Mouse (Mus musculus): ENCODE data around the gene Csf3. TPM values are rescaled to one million over a fixed set of nuclear protein-coding genes. Genes with fewer than 3 reads are reported as not detected.
A peak's percentile ranks its signal among the peaks of the same experiment; 100 is the strongest.

Csf3 gene
- polyA plus RNA-seq, 1 experiment from 2014 or later: not detected

DNA sequence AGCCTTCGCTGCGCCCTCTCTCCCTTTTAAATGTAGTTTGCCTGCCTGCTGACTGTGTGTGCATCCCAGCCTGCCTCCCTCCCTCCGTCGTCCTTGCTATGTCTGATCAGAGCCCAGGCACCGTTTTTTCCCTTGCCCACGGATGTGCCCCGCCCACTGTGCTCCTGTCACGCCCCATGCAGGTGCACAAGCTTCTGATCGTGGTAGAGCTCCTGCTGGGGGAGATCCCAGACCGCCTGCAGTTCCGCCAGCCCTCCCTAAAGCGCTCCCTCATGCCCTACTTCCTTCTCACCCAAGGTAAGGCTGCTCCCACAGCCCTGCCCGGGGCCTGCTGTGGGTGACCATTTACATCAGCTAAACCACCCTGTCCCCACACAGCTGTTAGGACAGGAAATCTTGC lies 7.9 kb upstream of the Csf3 start:
- Histone ChIP-seq H3K4me1 (replicated peaks; ENCODE audit: control insufficient read depth, insufficient read depth, low read length) (no peaks in the 10 kb centered on the region), H3K9me3 (ENCODE audit: control insufficient read depth, low read length) (no peaks in the 10 kb centered on the region), H3K27me3 (ENCODE audit: control insufficient read depth, insufficient read depth, low read length) (no peaks in the 10 kb centered on the region), H3K36me3 (replicated peaks; ENCODE audit: control insufficient read depth, insufficient read depth) (peaks cover 83% of the 10 kb centered on the region), H3K27ac (no peak overlapping the region), H3K9ac (no peak overlapping the region), H3K4me2 (replicated peaks) (no peak overlapping the region), H3K4me3 (replicated peaks; ENCODE audit: low read length) (no peak overlapping the region)
- DNase-seq (ENCODE audit: low spot score): no peak
- no peak for ATAC-seq (ENCODE audit: low FRiP score)
- WGBS: 79% methylated on average over 13 of the region's 13 CpGs

GRCm38 (mm10) chr11:98693746-98694145 lies 7.3 kb upstream of the Csf3 start:
- H3K4me2 ChIP-seq (replicated peaks): no peak overlapping the region
- no peaks in the 10 kb centered on the region for H3K27me3 ChIP-seq (ENCODE audit: control insufficient read depth, insufficient read depth, low read length)
- DNase-seq (ENCODE audit: low spot score) (no peak), ATAC-seq (ENCODE audit: low FRiP score) (no peak)
- no peak overlapping the region for H3K9ac ChIP-seq
- H3K36me3 ChIP-seq (replicated peaks; ENCODE audit: control insufficient read depth, insufficient read depth): peaks cover 80% of the 10 kb centered on the region
- no peak overlapping the region for H3K4me3 ChIP-seq (replicated peaks; ENCODE audit: low read length)
- 89% methylated on average over 9 of the region's 9 CpGs for WGBS
- H3K9me3 ChIP-seq (ENCODE audit: control insufficient read depth, low read length): no peaks in the 10 kb centered on the region
- H3K4me1 ChIP-seq (replicated peaks; ENCODE audit: control insufficient read depth, insufficient read depth, low read length): no peaks in the 10 kb centered on the region
- no peak overlapping the region for H3K27ac ChIP-seq

GRCm38 (mm10) chr11:98694301-98694700 lies 6.8 kb upstream of the Csf3 start:
- Histone ChIP-seq H3K9ac (no peak overlapping the region), H3K4me2 (replicated peaks) (no peak overlapping the region), H3K9me3 (ENCODE audit: control insufficient read depth, low read length) (no peaks in the 10 kb centered on the region), H3K36me3 (replicated peaks; ENCODE audit: control insufficient read depth, insufficient read depth) (peaks cover 77% of the 10 kb centered on the region), H3K27ac (no peak overlapping the region), H3K4me3 (replicated peaks; ENCODE audit: low read length) (no peak overlapping the region), H3K4me1 (replicated peaks; ENCODE audit: control insufficient read depth, insufficient read depth, low read length) (no peaks in the 10 kb centered on the region), H3K27me3 (ENCODE audit: control insufficient read depth, insufficient read depth, low read length) (no peaks in the 10 kb centered on the region)
- 82% methylated on average over 9 of the region's 9 CpGs for WGBS
- no peak for DNase-seq (ENCODE audit: low spot score)
- ATAC-seq (ENCODE audit: low FRiP score): no peak

- Histone ChIP-seq H3K27me3 (ENCODE audit: control insufficient read depth, insufficient read depth, low read length) (no peaks in the 10 kb centered on the region), H3K9me3 (ENCODE audit: control insufficient read depth, low read length) (no peaks in the 10 kb centered on the region), H3K27ac (no peak overlapping the region), H3K9ac (no peak overlapping the region), H3K4me2 (replicated peaks) (no peak overlapping the region), H3K4me3 (replicated peaks; ENCODE audit: low read length) (no peak overlapping the region), H3K4me1 (replicated peaks; ENCODE audit: control insufficient read depth, insufficient read depth, low read length) (no peaks in the 10 kb centered on the region), H3K36me3 (replicated peaks; ENCODE audit: control insufficient read depth, insufficient read depth) (peaks cover 66% of the 10 kb centered on the region)
- ATAC-seq (ENCODE audit: low FRiP score): no peak
- no peak for DNase-seq (ENCODE audit: low spot score)
- WGBS: 73% methylated on average over 12 of the region's 14 CpGs
Measured at GRCm38 (mm10) chr11:98695408-98695807, 5.7 kb upstream of the Csf3 start.

DNA sequence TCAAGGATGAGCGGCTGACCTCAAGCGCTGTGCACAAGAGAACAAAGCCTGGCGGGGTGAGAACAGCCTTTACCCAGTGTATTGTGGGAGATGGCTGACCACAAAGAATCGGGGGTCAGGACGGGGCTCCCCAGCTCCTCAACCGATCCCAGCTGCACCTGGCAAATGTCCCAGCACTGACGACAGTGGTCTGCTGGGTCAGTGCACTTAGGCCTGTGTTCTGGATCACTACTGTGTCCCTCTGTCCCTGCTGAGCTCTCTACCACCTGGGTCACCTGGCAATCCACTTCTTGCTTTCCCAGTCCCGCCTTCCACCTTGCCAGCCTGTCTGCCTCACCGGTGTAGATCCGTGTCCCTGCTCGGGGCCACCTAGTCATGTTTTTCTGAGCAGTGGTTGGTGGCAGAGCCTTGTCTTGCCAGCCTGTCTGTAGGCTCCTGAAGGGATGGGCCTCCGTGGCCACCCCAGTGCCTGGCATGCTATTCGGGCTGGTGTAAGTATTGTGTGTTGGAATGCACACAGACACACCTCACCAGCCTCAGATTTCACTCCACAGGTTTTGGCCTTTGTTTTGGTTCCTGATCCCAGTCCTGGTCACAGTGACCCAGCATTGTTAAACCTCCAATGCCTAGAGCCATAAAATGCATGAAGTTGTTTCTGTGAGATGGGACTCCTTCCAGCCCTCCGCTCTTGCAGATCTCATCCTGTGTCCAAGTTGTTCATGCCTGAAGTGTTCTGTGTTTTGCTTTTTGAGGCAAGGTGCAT lies 4.4 kb upstream of the Csf3 start:
- no peak for ATAC-seq (ENCODE audit: low FRiP score)
- Histone ChIP-seq H3K36me3 (replicated peaks; ENCODE audit: control insufficient read depth, insufficient read depth) (peaks cover 54% of the 10 kb centered on the region), H3K4me3 (replicated peaks; ENCODE audit: low read length) (no peak overlapping the region), H3K27me3 (ENCODE audit: control insufficient read depth, insufficient read depth, low read length) (no peaks in the 10 kb centered on the region), H3K9me3 (ENCODE audit: control insufficient read depth, low read length) (no peaks in the 10 kb centered on the region), H3K27ac (no peak overlapping the region), H3K4me2 (replicated peaks) (no peak overlapping the region), H3K4me1 (replicated peaks; ENCODE audit: control insufficient read depth, insufficient read depth, low read length) (no peaks in the 10 kb centered on the region), H3K9ac (no peak overlapping the region)
- 87% methylated on average over 14 of the region's 14 CpGs for WGBS
- no peak for DNase-seq (ENCODE audit: low spot score)

DNA sequence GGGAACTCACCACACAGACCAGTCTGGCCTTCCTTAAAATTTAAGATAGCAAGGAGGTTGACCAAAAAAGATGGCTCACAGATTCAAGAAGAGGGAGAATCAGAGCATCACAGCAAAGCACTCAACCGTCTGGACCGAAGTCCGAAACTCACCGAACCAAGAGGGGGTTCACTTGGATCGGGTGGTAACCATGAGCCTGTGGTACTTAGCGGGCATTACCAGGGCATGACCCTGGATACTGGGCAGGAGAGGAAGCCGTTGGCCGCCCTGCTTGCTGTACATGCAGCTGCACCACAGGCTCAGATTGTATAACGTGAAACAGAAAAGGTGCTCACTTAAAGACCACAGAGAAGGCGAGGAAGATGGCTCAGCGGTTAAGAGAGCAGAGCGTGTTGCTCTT lies 3.8 kb upstream of the Csf3 start:
- Histone ChIP-seq H3K9me3 (ENCODE audit: control insufficient read depth, low read length) (no peaks in the 10 kb centered on the region), H3K9ac (no peak overlapping the region), H3K4me3 (replicated peaks; ENCODE audit: low read length) (no peak overlapping the region), H3K27ac (no peak overlapping the region), H3K4me1 (replicated peaks; ENCODE audit: control insufficient read depth, insufficient read depth, low read length) (no peaks in the 10 kb centered on the region; the same call in 1 of the 2 replicates), H3K4me2 (replicated peaks) (no peak overlapping the region), H3K27me3 (ENCODE audit: control insufficient read depth, insufficient read depth, low read length) (no peaks in the 10 kb centered on the region), H3K36me3 (replicated peaks; ENCODE audit: control insufficient read depth, insufficient read depth) (peaks cover 48% of the 10 kb centered on the region)
- WGBS: 90% methylated on average over 12 of the region's 12 CpGs
- no peak for DNase-seq (ENCODE audit: low spot score)
- ATAC-seq (ENCODE audit: low FRiP score): no peak

- Histone ChIP-seq H3K9ac (no peak overlapping the region), H3K36me3 (replicated peaks; ENCODE audit: control insufficient read depth, insufficient read depth) (peaks cover 33% of the 10 kb centered on the region), H3K4me2 (replicated peaks) (no peak overlapping the region), H3K27ac (no peak overlapping the region), H3K4me3 (replicated peaks; ENCODE audit: low read length) (no peak overlapping the region), H3K9me3 (ENCODE audit: control insufficient read depth, low read length) (no peaks in the 10 kb centered on the region), H3K4me1 (replicated peaks; ENCODE audit: control insufficient read depth, insufficient read depth, low read length) (no peaks in the 10 kb centered on the region; the same call in 1 of the 2 replicates), H3K27me3 (ENCODE audit: control insufficient read depth, insufficient read depth, low read length) (no peaks in the 10 kb centered on the region)
- DNase-seq (ENCODE audit: low spot score) (no peak), ATAC-seq (ENCODE audit: low FRiP score) (no peak)
- 88% methylated on average over 16 of the region's 16 CpGs for WGBS
Measured at GRCm38 (mm10) chr11:98698849-98699640, 2.0 kb upstream of the Csf3 start.

DNA sequence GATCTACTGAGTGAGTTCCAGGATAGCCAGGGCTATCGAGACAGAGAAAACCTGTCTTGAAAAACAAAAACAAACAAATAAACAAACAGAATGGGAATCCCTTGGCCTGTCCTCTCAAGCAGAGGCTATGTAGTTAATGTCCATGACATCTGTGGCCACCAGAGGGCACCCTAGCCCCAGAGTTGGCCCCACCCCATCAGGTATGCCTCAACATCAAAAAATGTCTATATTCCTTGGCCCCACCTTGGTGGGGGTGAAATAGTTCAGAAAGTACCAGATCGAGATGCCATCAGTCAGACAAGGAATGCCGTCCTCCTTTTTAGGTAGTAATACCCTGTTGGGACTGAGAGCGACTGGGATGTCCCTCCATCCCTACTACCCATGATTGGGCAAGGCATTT lies 1.2 kb upstream of the Csf3 start:
- no peak overlapping the region for H3K27ac ChIP-seq
- ATAC-seq (ENCODE audit: low FRiP score) (peak; percentile 40; the same call in 1 of the 2 replicates), DNase-seq (ENCODE audit: low spot score) (peak; percentile 74)
- H3K9ac ChIP-seq: no peak overlapping the region
- no peak overlapping the region for H3K4me3 ChIP-seq (replicated peaks; ENCODE audit: low read length)
- no peaks in the 10 kb centered on the region for H3K27me3 ChIP-seq (ENCODE audit: control insufficient read depth, insufficient read depth, low read length)
- peaks cover 33% of the 10 kb centered on the region for H3K36me3 ChIP-seq (replicated peaks; ENCODE audit: control insufficient read depth, insufficient read depth)
- no peaks in the 10 kb centered on the region for H3K9me3 ChIP-seq (ENCODE audit: control insufficient read depth, low read length)
- no peak overlapping the region for H3K4me2 ChIP-seq (replicated peaks)
- H3K4me1 ChIP-seq (replicated peaks; ENCODE audit: control insufficient read depth, insufficient read depth, low read length): no peaks in the 10 kb centered on the region; the same call in 1 of the 2 replicates
- 48% methylated on average over 4 of the region's 4 CpGs for whole genome bisulfite sequencing

- H3K9me3 ChIP-seq (ENCODE audit: control insufficient read depth, low read length): no peaks in the 10 kb centered on the region
- H3K27me3 ChIP-seq (ENCODE audit: control insufficient read depth, insufficient read depth, low read length): no peaks in the 10 kb centered on the region
- H3K36me3 ChIP-seq (replicated peaks; ENCODE audit: control insufficient read depth, insufficient read depth): peaks cover 36% of the 10 kb centered on the region
- no peak overlapping the region for H3K27ac ChIP-seq
- H3K4me1 ChIP-seq (replicated peaks; ENCODE audit: control insufficient read depth, insufficient read depth, low read length): no peaks in the 10 kb centered on the region; the same call in 1 of the 2 replicates
- WGBS: 66% methylated on average over 5 of the region's 5 CpGs
- no peak overlapping the region for H3K4me3 ChIP-seq (replicated peaks; ENCODE audit: low read length)
- no peak overlapping the region for H3K4me2 ChIP-seq (replicated peaks)
- no peak for DNase-seq (ENCODE audit: low spot score)
- H3K9ac ChIP-seq: no peak overlapping the region
- ATAC-seq (ENCODE audit: low FRiP score): no peak
Measured at GRCm38 (mm10) chr11:98702323-98702722, 1.3 kb downstream of the Csf3 start.
